Mouse (Mus musculus): ENCODE measurements around the gene Wsb2.
"Not testable (repeated sequence)": the region's sequence is repeated elsewhere in the genome, so short reads cannot be mapped to it uniquely, and the experiment has no call there.

Wsb2 gene

DNA sequence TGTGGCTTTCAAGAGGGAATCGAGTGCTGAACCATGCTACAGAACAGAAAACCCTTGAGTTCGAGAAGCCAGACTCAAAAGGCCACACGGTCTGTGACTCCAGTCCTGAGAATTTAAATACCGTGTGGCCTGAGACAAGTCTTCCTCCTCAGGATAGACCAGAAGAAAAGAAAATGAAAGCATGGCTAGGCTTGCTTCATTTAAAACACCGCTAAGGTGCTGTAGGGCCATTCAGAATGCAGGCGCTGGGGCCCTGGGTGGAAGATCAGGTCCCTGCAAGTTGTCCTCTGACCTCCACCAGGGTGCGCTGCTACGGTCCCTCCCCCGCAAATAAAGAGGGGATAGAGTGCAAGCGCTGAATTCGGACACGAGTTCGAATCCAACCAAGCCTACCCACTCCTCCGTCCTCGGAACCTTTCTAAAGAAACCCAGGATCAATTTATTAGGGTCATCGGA, 31.2 kb downstream of the Wsb2 start:
- in situ Hi-C loops (cut with MboI, MseI), result no loop called here

DNA sequence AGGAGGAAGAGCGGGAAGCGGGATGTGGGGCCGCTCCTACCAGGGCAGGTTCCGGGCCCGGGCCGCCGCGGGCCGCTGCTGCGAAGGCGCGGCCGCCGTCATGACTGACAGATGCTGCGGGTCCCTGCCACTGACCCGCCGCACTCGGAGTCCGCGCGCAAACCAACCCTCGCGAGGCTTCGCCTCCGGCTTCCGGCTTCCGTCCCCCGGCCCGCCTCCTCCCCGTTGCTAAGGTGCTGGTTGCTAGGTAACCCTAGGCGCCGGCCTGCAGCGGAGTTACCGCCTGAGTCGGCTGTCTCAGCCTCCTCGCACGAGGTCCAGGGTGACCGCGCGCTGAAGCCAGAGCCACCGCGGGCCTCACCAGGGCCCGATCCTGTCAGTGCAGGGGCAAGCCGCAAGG, 31.8 kb downstream of the Wsb2 start, which contains the start of gene Rfc5:
TSS of gene Rfc5 (minus strand) at position 171 of the 400 bp plus-strand sequence.
- in situ Hi-C loops (cut with MboI, MseI), result no loop called here

DNA sequence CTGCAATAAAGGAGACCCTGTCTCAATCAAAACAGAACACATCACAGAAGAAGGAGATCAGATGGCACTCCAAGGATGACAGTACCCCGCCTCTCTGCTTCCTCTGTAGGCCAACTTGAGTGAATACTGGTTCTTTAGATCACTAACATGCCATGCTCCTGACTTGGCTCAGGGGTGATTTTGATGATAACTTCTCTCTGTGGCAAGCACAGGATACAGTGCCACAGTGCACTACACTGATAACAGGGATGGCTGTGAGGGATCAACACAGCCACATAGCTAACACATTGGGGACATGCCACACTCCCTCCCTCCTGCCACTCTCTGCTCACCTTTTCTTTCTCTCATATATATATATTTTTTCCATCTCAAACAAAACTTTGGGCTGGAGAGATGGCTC, 33.8 kb downstream of the Wsb2 start:
- in situ Hi-C loops (cut with MboI, MseI), result no loop called here

DNA sequence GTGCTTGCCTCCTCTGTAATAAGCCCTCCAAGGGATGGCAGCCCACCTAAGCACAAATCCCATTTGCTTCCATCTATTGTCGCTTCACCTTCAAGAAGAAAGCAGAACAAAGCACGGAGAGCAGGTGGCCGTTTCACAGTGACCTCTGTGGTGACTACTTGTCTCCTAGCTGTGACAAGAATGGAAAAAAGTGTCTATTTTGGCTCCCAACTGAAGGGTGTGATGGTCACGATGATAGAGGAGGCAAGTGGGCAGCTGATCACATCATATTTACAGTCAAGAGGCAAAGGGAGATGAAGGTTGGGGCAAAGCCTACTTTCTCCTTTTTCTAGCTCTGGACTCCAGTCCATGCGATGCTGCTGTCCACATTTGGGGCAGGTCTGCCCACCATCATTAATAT, 38.7 kb downstream of the Wsb2 start:
- in situ Hi-C loops (cut with MboI, MseI), result no loop called here

DNA sequence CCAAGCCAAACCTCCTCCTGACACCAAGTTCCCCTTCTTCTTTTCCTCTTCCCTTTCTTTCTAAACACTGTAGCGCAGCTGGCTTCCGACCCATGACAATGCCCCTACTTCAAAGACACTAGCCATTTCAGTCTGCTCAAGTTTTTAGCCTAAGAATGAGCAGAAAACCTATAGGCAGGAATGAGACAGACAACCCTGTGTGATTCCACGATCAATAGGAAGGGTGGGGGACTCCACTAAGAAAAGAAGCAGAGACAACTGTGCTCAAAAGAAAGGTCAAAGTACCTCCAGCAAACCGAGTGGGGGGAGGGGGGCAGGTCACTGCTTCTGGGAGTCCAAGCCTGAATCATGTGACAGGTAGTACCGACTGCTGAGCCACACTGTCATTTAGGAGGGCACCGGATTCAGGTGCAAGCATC, 39.5 kb downstream of the Wsb2 start:
- in situ Hi-C loops (cut with MboI, MseI), result no loop called here

DNA sequence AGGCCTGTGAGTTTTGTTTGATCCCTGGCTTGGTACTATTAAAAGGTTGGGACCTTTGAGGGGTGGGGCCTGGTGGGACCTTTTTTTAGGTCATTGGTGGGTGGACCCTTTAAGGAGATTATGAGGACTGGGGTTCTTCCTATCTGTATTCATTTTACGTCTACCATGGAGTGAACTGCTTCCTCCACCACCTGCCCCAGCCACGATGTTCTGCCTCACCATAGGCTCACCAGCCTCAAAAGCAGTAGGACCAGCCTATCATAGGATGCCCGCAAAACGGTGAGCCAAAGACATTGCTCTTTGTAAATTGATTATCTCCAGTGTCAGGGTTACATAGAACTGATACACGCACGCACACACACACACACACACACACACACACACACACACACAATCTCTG, 40.3 kb downstream of the Wsb2 start:
- in situ Hi-C loops (cut with MboI, MseI), result no loop called here

DNA sequence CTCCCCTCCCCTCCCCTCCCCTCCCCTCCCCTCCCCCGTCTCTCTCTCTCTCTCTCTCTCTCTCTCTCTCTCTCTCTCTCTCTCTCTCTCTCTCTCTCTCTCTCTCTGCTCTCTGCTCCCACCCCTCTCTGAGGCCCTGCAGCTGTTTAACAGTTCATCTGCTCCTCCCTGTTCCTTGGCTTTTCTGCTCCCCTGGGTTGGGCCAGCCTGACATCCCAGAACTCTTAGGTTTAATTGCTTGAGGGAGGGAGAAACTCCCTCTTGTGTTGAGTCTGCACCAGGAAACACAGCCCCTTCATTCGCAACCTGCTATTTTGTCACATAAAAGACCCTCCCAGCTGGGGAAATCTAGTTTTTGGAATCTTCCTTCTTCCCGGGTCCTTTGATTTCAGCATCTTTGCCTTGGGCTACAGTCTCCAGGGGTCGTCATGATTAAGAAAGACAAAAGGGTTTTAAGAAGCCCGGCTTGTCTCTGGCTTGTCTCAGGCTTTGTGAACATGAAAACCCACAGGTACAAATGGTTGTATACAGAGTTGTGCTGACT, 41.0 kb downstream of the Wsb2 start:
- in situ Hi-C loops (cut with MboI, MseI), result no loop called here

DNA sequence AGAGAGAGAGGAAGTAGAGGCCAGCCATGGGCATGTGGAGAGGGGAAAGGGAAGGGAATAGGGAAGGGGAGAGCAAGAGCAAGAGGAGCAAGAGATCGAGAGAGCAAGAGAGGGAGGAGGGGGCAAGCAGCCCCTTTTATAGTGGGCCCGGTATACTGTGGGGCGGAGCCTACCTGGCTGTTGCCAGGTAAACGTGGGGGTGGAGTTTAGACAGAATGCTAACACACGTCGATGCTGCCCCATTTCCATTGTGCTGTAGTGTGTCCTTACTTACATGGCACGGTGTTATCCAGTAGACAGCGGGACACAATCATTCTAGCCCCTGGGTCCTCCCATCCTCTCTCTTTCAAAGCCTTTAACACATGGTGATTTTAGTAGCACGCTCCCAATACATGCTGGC, 42.2 kb downstream of the Wsb2 start:
- in situ Hi-C loops (cut with MboI, MseI), result no loop called here

DNA sequence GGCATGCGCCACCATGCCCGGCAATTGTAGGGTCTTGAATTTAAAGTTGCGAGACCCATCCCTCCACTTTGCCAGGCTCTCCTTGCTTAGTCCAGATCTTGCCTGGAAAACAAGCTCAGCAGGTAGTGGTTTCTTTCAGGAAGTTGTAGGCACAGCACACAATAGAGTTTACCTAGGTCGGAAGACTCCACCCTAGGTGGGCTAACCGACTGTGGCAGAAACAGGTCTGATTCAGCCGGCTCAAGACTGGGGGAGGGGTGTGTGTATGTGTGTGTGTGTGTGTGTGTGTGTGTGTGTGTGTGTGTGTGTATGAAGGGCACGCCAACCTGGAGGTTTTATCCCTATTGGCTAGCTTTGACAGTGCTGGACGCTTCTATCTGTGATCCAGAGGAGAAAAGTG, 46.5 kb downstream of the Wsb2 start:
- in situ Hi-C loops (cut with MboI, MseI), result no loop called here

DNA sequence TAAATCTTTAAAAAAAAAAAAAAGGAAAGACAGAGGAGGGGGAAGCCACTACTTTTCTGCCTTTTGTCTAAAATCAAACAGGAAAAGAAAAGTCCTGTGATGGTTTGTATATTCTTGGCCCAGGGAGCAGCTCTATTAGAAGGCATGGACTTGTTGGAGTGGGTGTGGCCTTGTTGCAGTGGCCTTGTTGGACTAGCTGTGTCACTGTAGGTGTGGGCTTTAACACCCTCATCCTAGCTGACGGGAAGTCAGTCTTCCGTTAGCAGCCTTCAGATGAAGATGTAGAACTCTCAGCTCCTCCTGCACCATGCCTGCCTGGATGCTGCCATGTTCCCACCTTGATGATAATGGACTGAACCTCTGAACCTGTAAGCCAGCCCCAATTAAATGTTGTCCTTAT, 47.6 kb downstream of the Wsb2 start:
- in situ Hi-C loops (cut with MboI, MseI), result not testable (repeated sequence)

DNA sequence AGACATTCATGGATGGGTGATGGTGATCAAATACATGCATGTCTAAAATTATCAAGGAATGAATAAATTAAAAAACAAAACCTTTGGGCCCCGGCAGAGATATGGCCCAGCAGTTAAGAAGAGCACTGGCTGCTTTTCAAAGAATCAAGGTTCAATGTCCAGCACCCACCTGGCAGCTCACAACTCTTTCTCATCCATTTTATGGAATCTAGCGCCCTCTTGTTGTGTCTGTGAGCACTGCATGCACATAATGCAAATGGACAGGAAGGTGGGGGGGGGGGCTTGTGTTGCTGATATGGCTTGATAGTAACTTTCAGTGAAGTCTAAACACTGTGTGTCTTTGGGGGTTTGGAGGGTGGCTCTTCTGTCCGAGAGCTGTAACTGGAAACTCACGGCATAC, 51.1 kb downstream of the Wsb2 start:
- in situ Hi-C loops (cut with MboI, MseI), result no loop called here

DNA sequence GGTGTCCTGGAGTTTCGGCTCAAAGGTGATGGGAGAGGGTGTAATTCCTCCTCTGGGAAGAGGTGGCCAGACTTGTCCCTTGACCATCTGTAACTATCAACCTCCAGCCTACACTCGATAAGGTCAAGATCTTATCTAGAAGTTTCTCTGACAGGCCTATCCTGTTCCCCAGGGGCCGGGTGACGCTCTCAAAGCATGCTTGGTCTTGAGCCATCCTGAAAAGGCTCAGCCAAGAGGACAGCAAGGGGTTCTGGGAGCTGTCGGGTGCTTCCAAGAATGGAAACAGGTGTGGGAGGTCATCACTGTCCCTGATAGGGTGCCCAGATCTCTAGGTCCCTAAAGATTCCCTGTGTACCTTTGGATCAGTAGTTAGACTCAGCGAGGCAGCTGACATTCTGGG, 52.3 kb downstream of the Wsb2 start:
- in situ Hi-C loops (cut with MboI, MseI), result no loop called here

DNA sequence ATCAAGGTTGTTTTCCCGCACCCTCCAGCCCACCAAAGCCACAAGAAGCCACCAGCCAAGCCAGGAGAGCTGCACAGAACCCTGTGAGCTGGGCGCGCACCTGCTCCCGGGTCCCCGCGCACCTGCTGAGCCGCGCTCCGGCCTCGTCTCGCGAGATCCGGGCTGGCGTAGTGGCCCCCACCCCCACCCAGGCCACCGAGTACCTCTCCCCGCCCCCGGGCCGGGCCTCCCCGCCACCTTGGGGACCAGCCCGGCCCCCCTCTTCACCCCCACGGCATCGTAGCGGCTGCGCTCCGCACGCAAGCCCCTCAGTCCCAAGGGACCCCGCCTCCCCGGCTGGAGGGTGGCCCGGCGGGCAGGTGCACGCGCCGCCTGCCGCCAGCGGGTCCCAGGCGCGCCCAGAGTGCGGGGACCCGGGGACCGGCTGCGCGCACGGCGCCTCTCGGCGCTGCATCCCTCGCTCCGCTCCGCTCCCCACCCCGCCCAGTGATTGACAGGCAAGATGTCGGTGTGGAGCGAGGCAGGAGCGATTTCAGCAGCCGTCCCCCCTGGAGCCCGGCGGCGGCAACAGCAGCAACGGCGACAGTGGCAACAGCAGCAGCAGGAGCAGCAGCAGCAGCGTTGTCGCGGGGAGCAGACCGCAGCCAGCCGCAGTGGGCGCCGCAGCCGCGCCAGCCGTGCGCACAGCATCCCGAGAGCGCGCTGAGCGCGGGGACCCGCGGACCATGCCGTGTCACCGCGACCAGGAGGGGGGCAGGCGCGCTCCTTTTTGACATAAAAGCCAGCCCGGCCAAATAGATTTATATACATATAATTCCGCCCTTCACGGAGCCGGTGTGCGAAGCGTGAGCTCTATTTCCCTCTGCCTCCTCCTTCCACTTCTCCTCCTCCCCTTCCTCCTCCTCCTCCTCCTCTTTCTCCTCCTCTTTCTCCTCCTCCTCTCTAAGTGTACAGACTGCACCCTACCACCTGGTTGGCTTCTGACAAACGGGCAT, 56.7 kb downstream of the Wsb2 start, which contains the start of gene Ksr2:
TSS of gene Ksr2 (plus strand) at position 494 of the 995 bp plus-strand sequence.
- in situ Hi-C loops (cut with MboI, MseI), result no loop called here

DNA sequence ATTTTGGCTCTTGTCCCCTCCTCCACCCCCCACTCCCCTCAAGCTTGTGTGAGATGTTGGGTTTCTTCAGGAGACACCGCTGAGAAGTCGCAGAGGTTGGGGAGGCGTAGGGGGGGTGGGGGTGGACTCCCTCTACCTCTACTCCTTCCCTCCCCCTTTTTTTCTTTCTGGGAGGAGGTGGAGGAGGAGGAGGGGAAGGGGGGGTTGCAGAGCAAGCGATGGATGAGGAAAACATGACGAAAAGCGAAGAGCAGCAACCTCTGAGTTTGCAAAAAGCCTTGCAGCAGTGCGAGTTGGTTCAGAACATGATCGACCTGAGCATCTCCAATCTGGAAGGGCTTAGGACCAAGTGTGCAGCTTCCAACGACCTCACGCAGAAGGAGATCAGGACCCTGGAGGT, 57.5 kb downstream of the Wsb2 start:
- in situ Hi-C loops (cut with MboI, MseI), result no loop called here

DNA sequence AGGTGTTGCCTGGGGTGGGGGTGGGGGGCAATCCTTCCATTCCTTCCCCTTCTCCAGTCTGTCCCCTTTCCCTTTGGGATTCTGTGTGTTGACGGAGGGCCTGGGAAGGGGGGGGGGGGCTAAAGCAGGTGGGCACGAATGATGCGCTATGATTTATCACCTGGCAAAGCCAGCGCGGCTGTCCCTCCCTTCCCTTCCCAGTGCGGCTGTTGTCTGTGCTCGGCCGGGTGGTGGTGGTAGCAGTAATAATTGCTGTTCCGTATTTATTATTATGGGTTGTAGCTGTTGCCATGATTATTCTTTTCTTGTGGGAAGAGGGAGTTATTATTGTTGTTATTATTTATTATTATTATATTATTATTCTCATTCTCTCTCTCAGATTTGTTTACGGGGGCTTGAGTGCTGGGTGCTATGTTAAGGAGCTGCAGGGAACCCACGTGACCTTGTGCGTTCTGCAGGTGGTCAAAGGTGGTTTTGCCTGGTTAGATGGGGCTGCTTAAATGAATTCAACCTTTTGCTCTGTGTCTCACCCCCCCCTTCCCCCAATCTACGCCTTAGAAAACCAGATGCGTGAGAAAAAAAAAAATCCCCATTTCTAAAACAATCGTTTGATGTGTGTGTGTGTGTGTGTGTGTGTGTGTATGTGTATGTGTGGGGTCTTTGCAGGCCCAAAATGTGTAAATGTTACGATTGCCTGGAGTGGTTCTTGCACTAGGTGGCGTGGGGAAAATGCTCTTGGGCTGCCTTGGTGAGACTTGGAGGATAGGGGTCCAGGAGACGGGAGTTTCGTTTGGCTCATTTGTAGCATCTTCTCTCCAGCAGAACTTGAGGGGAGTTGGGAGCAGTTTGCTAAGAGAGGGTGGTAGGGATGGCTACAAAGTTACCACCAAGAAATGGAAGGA, 58.2 kb downstream of the Wsb2 start:
- in situ Hi-C loops (cut with MboI, MseI), result no loop called here

DNA sequence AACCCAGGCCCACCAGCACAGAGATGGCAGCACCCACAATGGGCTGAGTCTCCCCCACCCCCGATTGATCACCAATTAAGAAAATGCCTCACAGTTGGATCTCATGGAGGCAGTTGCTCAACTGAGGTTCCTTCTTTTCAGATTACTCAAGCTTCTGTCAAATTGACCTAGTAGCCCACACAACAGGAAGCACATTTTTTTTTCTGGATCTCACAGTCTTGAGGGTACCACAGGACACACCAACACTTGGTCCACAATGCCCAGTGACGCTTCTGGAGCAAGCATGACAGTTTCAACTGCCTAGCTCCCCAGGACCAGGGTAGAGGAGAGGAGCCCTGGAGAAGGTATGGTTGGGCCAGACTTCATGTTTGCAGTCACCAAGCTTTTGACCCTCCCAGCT, 60.3 kb downstream of the Wsb2 start:
- in situ Hi-C loops (cut with MboI, MseI), result no loop called here
